31 mouse cellular contexts compared by ENCODE assay signal in genomic region chr19:51240295-51240864, GRCm38 (mm10).
"Had no signal": no experiment of that assay in that cellular context is flagged by ENCODE, and none has a peak within 500 bp of the region (broad histone marks: within the 10 kb centered on the region; RNA-seq: fewer than 3 reads in every experiment).

No protein-coding gene starts in this region.

- H3K4me3 ChIP-seq: limb, embryonic 10.5 days; limb, embryonic 12.5 days; limb, embryonic 13.5 days; limb, embryonic 15.5 days; liver, embryonic 12.5 days; liver, embryonic 13.5 days; liver, embryonic 15.5 days; lung, embryonic 15.5 days; megakaryocyte, embryonic 14.5 days; midbrain, embryonic 10.5 days; midbrain, embryonic 12.5 days; midbrain, embryonic 13.5 days; midbrain, embryonic 15.5 days; myocyte had no signal

- DNase-seq: left cerebral cortex, postnatal 4 days; liver; liver, embryonic 13.5 days; liver, postnatal 0 days; lung, adult 18-20 months; lung, adult 2 months; lung, embryonic 14.5 days; lung, postnatal 10 days; lung, postnatal 14 days; lung, postnatal 36 days; lung, postnatal 4 days; midbrain, embryonic 14.5 days had no signal

- H3K36me3 ChIP-seq: limb, embryonic 10.5 days; limb, embryonic 12.5 days; limb, embryonic 13.5 days; limb, embryonic 15.5 days; liver, embryonic 12.5 days; liver, embryonic 13.5 days; liver, embryonic 15.5 days; lung, embryonic 15.5 days; midbrain, embryonic 10.5 days; midbrain, embryonic 12.5 days; midbrain, embryonic 13.5 days; midbrain, embryonic 15.5 days had no signal

- H3K4me2 ChIP-seq: limb, embryonic 12.5 days; limb, embryonic 13.5 days; limb, embryonic 15.5 days; liver, embryonic 11.5 days; liver, embryonic 12.5 days; liver, embryonic 13.5 days; liver, embryonic 15.5 days; lung, embryonic 14.5 days; lung, embryonic 15.5 days; midbrain, embryonic 11.5 days; midbrain, embryonic 12.5 days; midbrain, embryonic 13.5 days; midbrain, embryonic 15.5 days had no signal

- H3K27ac ChIP-seq: limb, embryonic 10.5 days; limb, embryonic 12.5 days; limb, embryonic 13.5 days; limb, embryonic 15.5 days; liver, embryonic 12.5 days; liver, embryonic 13.5 days; liver, embryonic 14.5 days; liver, embryonic 15.5 days; lung, embryonic 15.5 days; macrophage; midbrain, embryonic 10.5 days; midbrain, embryonic 12.5 days; midbrain, embryonic 13.5 days; midbrain, embryonic 15.5 days had no signal

- H3K9me3 ChIP-seq: limb, embryonic 10.5 days; limb, embryonic 12.5 days; limb, embryonic 13.5 days; limb, embryonic 15.5 days; liver, embryonic 12.5 days; liver, embryonic 13.5 days; liver, embryonic 15.5 days; lung, embryonic 15.5 days; midbrain, embryonic 10.5 days; midbrain, embryonic 12.5 days; midbrain, embryonic 13.5 days; midbrain, embryonic 15.5 days had no signal

- ATAC-seq: liver, embryonic 12.5 days; liver, postnatal 0 days; lung, postnatal 0 days; midbrain, embryonic 13.5 days; midbrain, embryonic 15.5 days; midbrain, embryonic 16.5 days had no signal

- H3K27me3 ChIP-seq: limb, embryonic 12.5 days; limb, embryonic 13.5 days; limb, embryonic 15.5 days; liver, embryonic 12.5 days; liver, embryonic 13.5 days; liver, embryonic 15.5 days; lung, embryonic 15.5 days; megakaryocyte, embryonic 14.5 days; midbrain, embryonic 12.5 days; midbrain, embryonic 13.5 days; midbrain, embryonic 15.5 days had no signal

- H3K4me1 ChIP-seq: limb, embryonic 10.5 days; limb, embryonic 12.5 days; limb, embryonic 13.5 days; limb, embryonic 15.5 days; liver, embryonic 12.5 days; liver, embryonic 13.5 days; liver, embryonic 15.5 days; lung, embryonic 15.5 days; megakaryocyte, embryonic 14.5 days; midbrain, embryonic 10.5 days; midbrain, embryonic 12.5 days; midbrain, embryonic 13.5 days; midbrain, embryonic 15.5 days had no signal

- H3K9ac ChIP-seq: limb, embryonic 12.5 days; limb, embryonic 13.5 days; limb, embryonic 15.5 days; liver, embryonic 12.5 days; liver, embryonic 13.5 days; liver, embryonic 14.5 days; liver, embryonic 15.5 days; liver, postnatal 0 days; lung, embryonic 14.5 days; lung, embryonic 15.5 days; midbrain, embryonic 12.5 days; midbrain, embryonic 13.5 days; midbrain, embryonic 15.5 days had no signal
